Mouse (Mus musculus): ENCODE measurements around the gene H2-Ob. TPM values are rescaled to one million over a fixed set of nuclear protein-coding genes. Genes with fewer than 3 reads are reported as not detected.

Gene H2-Ob
- polyA plus RNA-seq, 1 experiment: not detected

- Histone ChIP-seq H3K27ac (ENCODE audit: insufficient read depth, low read depth, low read length) (no peak overlapping the region), H3K4me1 (ENCODE audit: control insufficient read depth, insufficient read depth, low read length) (peaks cover 20% of the 10 kb centered on the region), H3K4me3 (ENCODE audit: insufficient read depth, low read depth, low read length) (no peak overlapping the region; the same call in 1 of the 2 replicates)
- no peak for TF ChIP-seq CTCF (IDR thresholded peaks at IDR 0.05; ENCODE audit: insufficient read depth, low read depth, low read length)
- no peak for TF ChIP-seq POLR2A (IDR thresholded peaks at IDR 0.05; ENCODE audit: insufficient read depth, low read depth, low read length)
- 78% methylated on average over 12 of the region's 12 CpGs for WGBS
These were observed 39.6 kb upstream of the H2-Ob start for GRCm38 (mm10) chr17:34199050-34199619.

DNA sequence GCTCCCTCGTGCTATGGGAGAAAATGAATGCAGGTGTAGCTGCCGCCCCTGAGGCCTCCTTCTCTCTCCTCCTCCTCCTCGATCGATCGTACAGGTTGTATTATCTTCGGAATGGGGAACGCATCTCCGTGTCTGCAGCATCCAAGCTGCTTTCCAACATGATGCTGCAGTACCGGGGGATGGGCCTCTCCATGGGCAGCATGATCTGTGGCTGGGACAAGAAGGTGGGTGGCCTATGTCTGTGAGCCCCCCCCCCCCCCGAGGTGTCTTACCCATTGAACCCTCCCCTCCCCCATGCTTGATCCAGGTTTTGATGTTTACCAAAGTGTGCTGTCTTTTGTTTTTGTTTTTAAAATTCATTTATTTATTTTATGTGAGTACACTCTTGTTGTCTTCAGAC, 38.7 kb upstream of the H2-Ob start:
- peaks cover 21% of the 10 kb centered on the region for H3K4me1 ChIP-seq (ENCODE audit: control insufficient read depth, insufficient read depth, low read length)
- TF ChIP-seq CTCF (IDR thresholded peaks at IDR 0.05; ENCODE audit: insufficient read depth, low read depth, low read length) (no peak), POLR2A (IDR thresholded peaks at IDR 0.05; ENCODE audit: insufficient read depth, low read depth, low read length) (no peak)
- H3K4me3 ChIP-seq (ENCODE audit: insufficient read depth, low read depth, low read length): no peak overlapping the region
- 84% methylated on average over 10 of the region's 10 CpGs for WGBS
- H3K27ac ChIP-seq (ENCODE audit: insufficient read depth, low read depth, low read length): no peak overlapping the region

DNA sequence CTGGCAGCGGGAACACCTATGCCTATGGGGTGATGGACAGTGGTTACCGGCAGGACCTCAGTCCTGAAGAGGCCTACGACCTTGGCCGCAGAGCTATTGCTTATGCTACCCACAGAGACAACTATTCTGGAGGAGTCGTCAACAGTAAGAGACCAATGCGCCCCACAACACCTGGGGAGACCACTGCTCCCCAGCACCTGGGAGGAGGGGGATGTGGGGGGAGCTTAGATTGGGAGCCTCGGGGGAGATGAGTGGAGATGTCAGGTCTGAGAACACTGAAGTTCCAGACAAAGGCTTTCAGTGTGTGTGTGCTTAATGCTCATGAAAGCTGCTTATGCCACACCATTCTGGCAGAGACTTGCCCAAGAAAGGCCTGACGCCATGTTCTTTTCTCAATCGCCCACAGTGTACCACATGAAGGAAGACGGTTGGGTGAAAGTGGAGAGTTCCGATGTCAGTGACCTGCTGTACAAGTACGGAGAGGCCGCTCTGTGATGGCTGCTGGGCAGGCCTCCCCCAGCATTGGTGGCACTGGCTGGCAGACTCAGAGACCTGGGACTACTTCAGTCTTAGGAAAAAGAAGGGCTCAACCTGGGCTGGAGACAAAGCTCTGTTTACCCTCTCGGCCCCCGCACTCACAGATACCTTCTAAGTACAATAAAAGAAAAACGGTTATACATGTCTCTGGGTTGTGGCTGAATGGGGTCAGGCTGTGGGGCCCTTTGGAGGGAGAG, 37.8 kb upstream of the H2-Ob start:
- no peak for TF ChIP-seq POLR2A (IDR thresholded peaks at IDR 0.05; ENCODE audit: insufficient read depth, low read depth, low read length)
- no peak for TF ChIP-seq CTCF (IDR thresholded peaks at IDR 0.05; ENCODE audit: insufficient read depth, low read depth, low read length)
- H3K4me1 ChIP-seq (ENCODE audit: control insufficient read depth, insufficient read depth, low read length): peaks cover 28% of the 10 kb centered on the region
- H3K4me3 ChIP-seq (ENCODE audit: insufficient read depth, low read depth, low read length): no peak overlapping the region
- no peak overlapping the region for H3K27ac ChIP-seq (ENCODE audit: insufficient read depth, low read depth, low read length)
- 93% methylated on average over 16 of the region's 16 CpGs for WGBS

- TF ChIP-seq POLR2A (IDR thresholded peaks at IDR 0.05; ENCODE audit: insufficient read depth, low read depth, low read length) (no peak), CTCF (IDR thresholded peaks at IDR 0.05; ENCODE audit: insufficient read depth, low read depth, low read length) (no peak)
- WGBS: 86% methylated on average over 7 of the region's 7 CpGs
- peaks cover 27% of the 10 kb centered on the region for H3K4me1 ChIP-seq (ENCODE audit: control insufficient read depth, insufficient read depth, low read length)
These were observed 37.1 kb upstream of the H2-Ob start for GRCm38 (mm10) chr17:34201506-34202055.

GRCm38 (mm10) chr17:34202760-34203442, 35.8 kb upstream of the H2-Ob start:
- 90% methylated on average over 4 of the region's 4 CpGs for WGBS
- TF ChIP-seq POLR2A (IDR thresholded peaks at IDR 0.05; ENCODE audit: insufficient read depth, low read depth, low read length) (no peak), CTCF (IDR thresholded peaks at IDR 0.05; ENCODE audit: insufficient read depth, low read depth, low read length) (no peak)
- peaks cover 20% of the 10 kb centered on the region for H3K4me1 ChIP-seq (ENCODE audit: control insufficient read depth, insufficient read depth, low read length)
- H3K27ac ChIP-seq (ENCODE audit: insufficient read depth, low read depth, low read length): no peak overlapping the region
- no peak overlapping the region for H3K4me3 ChIP-seq (ENCODE audit: insufficient read depth, low read depth, low read length)

More at GRCm38 (mm10) chr17:34201506-34202055, 37.1 kb upstream of the H2-Ob start:
- H3K4me3 ChIP-seq (ENCODE audit: insufficient read depth, low read depth, low read length): no peak overlapping the region
- no peak overlapping the region for H3K27ac ChIP-seq (ENCODE audit: insufficient read depth, low read depth, low read length)

DNA sequence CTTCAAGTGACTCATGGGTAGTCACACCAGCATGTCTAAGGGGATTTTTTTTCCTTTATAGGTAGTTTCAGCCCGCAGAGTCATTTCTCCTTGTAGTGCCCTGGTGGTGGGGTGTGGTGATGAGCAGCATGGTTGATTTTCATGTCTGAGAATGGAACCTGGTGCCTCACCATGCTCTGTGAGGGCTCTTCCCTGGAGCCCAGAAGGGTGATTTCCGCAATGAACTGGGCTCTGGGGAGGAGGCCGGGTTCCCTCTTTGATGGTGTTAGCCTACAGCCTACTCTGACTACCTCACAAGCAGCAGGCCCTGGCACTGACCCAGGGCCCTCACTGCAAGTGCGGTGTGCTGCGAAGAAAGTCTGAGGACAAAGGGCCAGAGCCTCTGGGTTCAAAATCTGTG, 35.3 kb upstream of the H2-Ob start, which contains the start of gene Tap2:
TSS of gene Tap2 (plus strand) at position 84 of the 400 bp plus-strand sequence.
- Histone ChIP-seq H3K4me3 (ENCODE audit: insufficient read depth, low read depth, low read length) (peak within 1 kb of the TSS; percentile 71), H3K4me1 (ENCODE audit: control insufficient read depth, insufficient read depth, low read length) (peaks cover 15% of the 10 kb centered on the region), H3K27ac (ENCODE audit: insufficient read depth, low read depth, low read length) (no peak within 1 kb of the TSS)
- WGBS: 78% methylated on average over 5 of the region's 5 CpGs
- TF ChIP-seq CTCF (IDR thresholded peaks at IDR 0.05; ENCODE audit: insufficient read depth, low read depth, low read length): no peak
- TF ChIP-seq POLR2A (IDR thresholded peaks at IDR 0.05; ENCODE audit: insufficient read depth, low read depth, low read length): no peak

GRCm38 (mm10) chr17:34204303-34205010, 34.2 kb upstream of the H2-Ob start:
- TF ChIP-seq CTCF (IDR thresholded peaks at IDR 0.05; ENCODE audit: insufficient read depth, low read depth, low read length) (peak; percentile 95), POLR2A (IDR thresholded peaks at IDR 0.05; ENCODE audit: insufficient read depth, low read depth, low read length) (no peak)

DNA sequence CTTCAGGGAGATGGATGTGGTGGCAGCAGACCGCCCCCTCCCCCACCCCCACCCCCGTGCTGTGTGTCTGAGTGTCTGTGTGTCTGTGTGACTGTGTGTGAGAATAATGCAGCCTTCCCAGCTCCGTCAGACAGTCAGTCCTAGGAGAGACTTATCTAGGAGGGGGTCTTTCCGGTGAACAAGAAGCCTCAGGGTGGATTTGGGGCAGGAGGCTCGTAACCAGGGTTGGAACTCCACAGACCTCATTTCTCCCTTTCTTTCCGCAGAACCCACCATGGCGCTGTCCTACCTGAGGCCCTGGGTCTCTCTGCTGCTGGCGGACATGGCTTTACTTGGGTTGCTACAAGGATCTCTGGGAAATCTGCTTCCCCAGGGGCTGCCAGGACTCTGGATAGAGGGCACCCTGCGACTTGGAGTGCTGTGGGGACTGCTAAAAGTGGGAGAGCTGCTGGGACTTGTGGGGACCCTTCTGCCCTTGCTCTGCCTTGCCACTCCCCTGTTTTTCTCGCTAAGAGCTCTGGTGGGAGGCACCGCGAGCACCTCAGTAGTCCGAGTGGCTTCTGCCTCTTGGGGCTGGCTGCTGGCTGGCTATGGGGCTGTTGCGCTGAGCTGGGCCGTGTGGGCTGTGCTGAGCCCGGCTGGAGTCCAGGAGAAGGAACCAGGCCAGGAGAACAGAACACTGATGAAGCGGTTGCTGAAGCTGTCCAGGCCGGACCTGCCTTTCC, 33.5 kb upstream of the H2-Ob start:
- Histone ChIP-seq H3K4me3 (ENCODE audit: insufficient read depth, low read depth, low read length) (peak overlapping the region; percentile 71), H3K4me1 (ENCODE audit: control insufficient read depth, insufficient read depth, low read length) (peaks cover 14% of the 10 kb centered on the region), H3K27ac (ENCODE audit: insufficient read depth, low read depth, low read length) (peak overlapping the region; percentile 9; the same call in 1 of the 2 replicates)
- 20% methylated on average over 18 of the region's 18 CpGs for WGBS
- TF ChIP-seq POLR2A (IDR thresholded peaks at IDR 0.05; ENCODE audit: insufficient read depth, low read depth, low read length) (no peak), CTCF (IDR thresholded peaks at IDR 0.05; ENCODE audit: insufficient read depth, low read depth, low read length) (no peak)

More at GRCm38 (mm10) chr17:34204303-34205010, 34.2 kb upstream of the H2-Ob start:
- Histone ChIP-seq H3K4me3 (ENCODE audit: insufficient read depth, low read depth, low read length) (peak overlapping the region; percentile 71), H3K4me1 (ENCODE audit: control insufficient read depth, insufficient read depth, low read length) (peaks cover 14% of the 10 kb centered on the region), H3K27ac (ENCODE audit: insufficient read depth, low read depth, low read length) (no peak overlapping the region)
- under 1% methylated on average over 44 of the region's 44 CpGs for WGBS

Data from olfactory bulb, adult 2 months (tissue).